Mouse (Mus musculus) ES-Bruce4 (cell line): Measurements from ENCODE around the gene Tmem132d.

Experiments used
- CTCF ChIP-seq: IDR thresholded peaks from one replicate; pipeline ENCODE4 v1.8.1; 2011; ENCODE audit warnings: low read depth, low read length
- EP300 ChIP-seq: IDR thresholded peaks from 2 replicates; pipeline ENCODE4 v1.6.1; 2011; ENCODE audit warnings: low read depth, low read length; ENCODE audit not compliant: insufficient read depth
- POLR2A ChIP-seq: IDR thresholded peaks from one replicate; pipeline ENCODE4 v1.8.1; 2011; ENCODE audit warnings: low read length; ENCODE audit not compliant: insufficient read depth

DNA sequence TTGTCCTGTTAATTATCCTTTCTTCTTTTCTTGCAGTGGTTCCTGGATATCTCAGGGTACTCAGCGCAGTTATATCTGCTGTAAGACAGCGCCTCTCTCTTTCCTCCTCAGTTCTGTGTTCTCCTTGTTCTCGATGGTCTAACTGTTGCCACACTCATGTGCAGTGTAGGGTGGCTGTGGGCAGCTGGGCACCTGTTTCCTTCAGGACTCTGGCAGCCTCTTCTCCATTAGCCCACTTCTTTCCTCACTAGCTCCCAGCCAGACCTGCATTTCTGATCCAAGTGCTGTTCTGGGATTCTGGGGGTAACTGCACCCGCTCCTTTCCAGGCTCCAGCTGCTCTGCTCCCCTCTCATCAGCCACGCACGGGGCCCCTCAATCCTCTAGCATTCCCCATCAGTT is 392.8 kb downstream of the Tmem132d start:
- TF ChIP-seq POLR2A = no peak
- no peak for TF ChIP-seq CTCF
- no peak for TF ChIP-seq EP300
